Mouse (Mus musculus) midbrain, postnatal 0 days (tissue): ENCODE results near the gene Zfr2. TPM values are rescaled to one million over a fixed set of nuclear protein-coding genes. Genes with fewer than 3 reads are reported as not detected.
A peak's percentile ranks its signal among the peaks of the same experiment; 100 is the strongest.

Experiments used
- ATAC-seq: fragments of 200-750 bp; cut with Nextera tagmentation; 2 replicates; pipeline ENCODE4 v1.8.0; 2017; ENCODE audit warnings: moderate number of reproducible peaks, mild to moderate bottlenecking, moderate TSS enrichment, moderate library complexity; ENCODE audit not compliant: low FRiP score
- DNase-seq: peaks from one replicate; pipeline ENCODE4 v3.0.0-alpha.2; 2015; ENCODE audit warnings: low spot score
- H3K27ac ChIP-seq: fragments of 300-500 bp; sonication (generic); 2 replicates; pipeline ENCODE4 v1.5.1; 2014; ENCODE audit warnings: low read depth, mild to moderate bottlenecking, low read length, mixed read lengths
- H3K27me3 ChIP-seq: fragments of 300-500 bp; sonication (generic); 2 replicates; pipeline ENCODE4 v1.6.1; 2014; ENCODE audit warnings: low read length, control low read depth, mixed read lengths; ENCODE audit not compliant: insufficient read depth
- H3K36me3 ChIP-seq: fragments of 300-500 bp; sonication (generic); 2 replicates; pipeline ENCODE4 v1.6.1; 2014; ENCODE audit warnings: low read length, control low read depth, mixed read lengths; ENCODE audit not compliant: insufficient read depth
- H3K4me1 ChIP-seq: fragments of 300-500 bp; sonication (generic); 2 replicates; pipeline ENCODE4 v1.6.1; 2014; ENCODE audit warnings: mild to moderate bottlenecking, control low read depth, antibody characterized with exemption, low read length, mixed read lengths; ENCODE audit not compliant: insufficient read depth
- H3K4me2 ChIP-seq: fragments of 300-500 bp; sonication (generic); 2 replicates; pipeline ENCODE4 v1.6.1; 2014; ENCODE audit warnings: low read depth, mild to moderate bottlenecking, low read length, mixed read lengths; ENCODE audit not compliant: poor library complexity, severe bottlenecking
- H3K4me3 ChIP-seq: fragments of 300-500 bp; sonication (generic); 2 replicates; pipeline ENCODE4 v1.5.1; 2014; ENCODE audit warnings: low read depth, mild to moderate bottlenecking, low read length, moderate library complexity
- H3K9ac ChIP-seq: fragments of 300-500 bp; sonication (generic); replicated peaks from 2 replicates; pipeline ENCODE4 v1.6.1; 2014; ENCODE audit warnings: mild to moderate bottlenecking, low read length, moderate library complexity, mixed read lengths; ENCODE audit not compliant: poor library complexity, severe bottlenecking
- H3K9me3 ChIP-seq: fragments of 300-500 bp; sonication (generic); 2 replicates; pipeline ENCODE4 v1.6.1; 2016; ENCODE audit warnings: low read length, control low read depth
- CTCF ChIP-seq: IDR thresholded peaks from 2 replicates; pipeline ENCODE4 v1.5.1; 2016; ENCODE audit warnings: antibody characterized with exemption, mild to moderate bottlenecking
- WGBS: fragments of 180-500 bp; shearing (Covaris S2); extraction: QIAGEN DNeasy Blood & Tissue Kit; methylation state at CpG from one replicate; pipeline ENCODE4 v1.1.7; 2014; 5-methylcytosine and 5-hydroxymethylcytosine counted together
- polyA plus RNA-seq: library from polyadenylated mRNA; unstranded; fragments of >200 nt; fragmentation: Nextera tagmentation; extraction: Ambion mirVana; gene quantifications from 2 replicates; pipeline ENCODE4 v1.2.1, GENCODE M21; 2015
- total RNA-seq: library from RNA; depleted of rRNA; stranded (reverse); fragments of >200 nt; gene quantifications from 2 replicates; pipeline ENCODE4 v1.2.3, GENCODE M21; 2014; rRNA removed

The Zfr2 gene
- 61.3 and 70.2 TPM in 2 replicates for total RNA-seq
- polyA plus RNA-seq = 24.9 and 25.3 TPM in 2 replicates

- WGBS = 9% methylated on average over 27 of the region's 29 CpGs
These were observed at the start of gene Zfr2 for GRCm38 (mm10) chr10:81232580-81233225. Gene Zfr2, plus strand, starts transcription at chr10:81233155.

GRCm38 (mm10) chr10:81183805-81184204, 49.1 kb upstream of the Zfr2 start, which contains the start of gene 4930442H23Rik:
Gene 4930442H23Rik, minus strand, starts transcription at chr10:81183849.
- Histone ChIP-seq H3K9me3 (no peaks in the 10 kb centered on the region), H3K9ac (peak within 1 kb of the TSS; percentile 71), H3K27me3 (no peaks in the 10 kb centered on the region), H3K4me1 (peaks cover 3% of the 10 kb centered on the region; the same call in 1 of the 2 replicates), H3K4me2 (peak within 1 kb of the TSS; percentile 54), H3K4me3 (peak within 1 kb of the TSS; percentile 56), H3K36me3 (peaks cover 42% of the 10 kb centered on the region), H3K27ac (peak within 1 kb of the TSS; percentile 88)
- TF ChIP-seq CTCF = no peak
- WGBS = 83% methylated on average over 5 of the region's 5 CpGs
- ATAC-seq = no peak
- no peak for DNase-seq

More at GRCm38 (mm10) chr10:81232580-81233225, at the start of gene Zfr2:
- H3K9ac ChIP-seq = peak within 1 kb of the TSS; percentile 97
- DNase-seq = peak; percentile 86
- no peaks in the 10 kb centered on the region; the same call in 1 of the 2 replicates for H3K36me3 ChIP-seq
- no peak for TF ChIP-seq CTCF
- peak within 1 kb of the TSS; percentile 71 for H3K4me3 ChIP-seq
- H3K4me1 ChIP-seq = peaks cover 15% of the 10 kb centered on the region
- no peaks in the 10 kb centered on the region for H3K27me3 ChIP-seq
- no peaks in the 10 kb centered on the region for H3K9me3 ChIP-seq
- peak within 1 kb of the TSS; percentile 67 for H3K4me2 ChIP-seq
- H3K27ac ChIP-seq = peak within 1 kb of the TSS; percentile 48
- peak; percentile 78 for ATAC-seq

GRCm38 (mm10) chr10:81184765-81185164, 48.2 kb upstream of the Zfr2 start:
- no peak for TF ChIP-seq CTCF
- Histone ChIP-seq H3K4me2 (no peak overlapping the region), H3K4me1 (peaks cover 3% of the 10 kb centered on the region; the same call in 1 of the 2 replicates), H3K36me3 (peaks cover 33% of the 10 kb centered on the region), H3K27ac (no peak overlapping the region), H3K27me3 (no peaks in the 10 kb centered on the region), H3K9ac (no peak overlapping the region), H3K4me3 (no peak overlapping the region), H3K9me3 (no peaks in the 10 kb centered on the region)
- ATAC-seq (no peak), DNase-seq (no peak)
- WGBS = 69% methylated on average over 4 of the region's 4 CpGs

GRCm38 (mm10) chr10:81187161-81187560, 45.8 kb upstream of the Zfr2 start:
- Histone ChIP-seq H3K9ac (no peak overlapping the region), H3K27ac (no peak overlapping the region), H3K4me2 (no peak overlapping the region), H3K27me3 (no peaks in the 10 kb centered on the region), H3K4me1 (peaks cover 7% of the 10 kb centered on the region), H3K36me3 (peaks cover 23% of the 10 kb centered on the region), H3K4me3 (no peak overlapping the region), H3K9me3 (no peaks in the 10 kb centered on the region)
- no peak for TF ChIP-seq CTCF
- 95% methylated on average over 9 of the region's 9 CpGs for WGBS
- DNase-seq (no peak), ATAC-seq (no peak)

- Histone ChIP-seq H3K4me2 (no peak overlapping the region), H3K4me3 (no peak overlapping the region), H3K9ac (no peak overlapping the region), H3K27ac (no peak overlapping the region), H3K27me3 (no peaks in the 10 kb centered on the region), H3K4me1 (peaks cover 4% of the 10 kb centered on the region), H3K9me3 (no peaks in the 10 kb centered on the region), H3K36me3 (peaks cover 16% of the 10 kb centered on the region)
- no peak for TF ChIP-seq CTCF
- 82% methylated on average over 26 of the region's 26 CpGs for WGBS
- ATAC-seq (no peak), DNase-seq (no peak)
These were observed 43.1 kb upstream of the Zfr2 start for GRCm38 (mm10) chr10:81189821-81190220.

- WGBS = 71% methylated on average over 30 of the region's 31 CpGs
- no peaks in the 10 kb centered on the region for H3K9me3 ChIP-seq
- H3K4me2 ChIP-seq = no peak overlapping the region
- no peak for ATAC-seq
- H3K27me3 ChIP-seq = peaks cover 5% of the 10 kb centered on the region
- H3K4me3 ChIP-seq = no peak overlapping the region
- no peak overlapping the region for H3K27ac ChIP-seq
- H3K36me3 ChIP-seq = peaks cover 16% of the 10 kb centered on the region
- H3K4me1 ChIP-seq = peaks cover 4% of the 10 kb centered on the region
- DNase-seq = no peak
- TF ChIP-seq CTCF = peak; percentile 62
- H3K9ac ChIP-seq = no peak overlapping the region
These were observed 42.6 kb upstream of the Zfr2 start for GRCm38 (mm10) chr10:81190236-81190911.
